Mouse (Mus musculus): ENCODE measurements around the gene Ndrg3. TPM values are rescaled to one million over a fixed set of nuclear protein-coding genes. Genes with fewer than 3 reads are reported as not detected.
"Not testable (repeated sequence)": the region's sequence is repeated elsewhere in the genome, so short reads cannot be mapped to it uniquely, and the experiment has no call there.

The Ndrg3 gene
- polyA plus RNA-seq, 2 experiments: 29.2 to 31.7 TPM

- DNase-seq (ENCODE audit: low read depth in 3 of 3, low spot score in 3 of 3): no peak
- H3K4me1 ChIP-seq (replicated peaks; ENCODE audit: control insufficient read depth in 2 of 2, insufficient read depth in 2 of 2, low read length in 1 of 2): peaks cover 0 to 11% of the 10 kb centered on the region in 2 experiments; a peak in 2 of 4 replicates
- no peak for TF ChIP-seq EP300 (IDR thresholded peaks at IDR 0.05; ENCODE audit: low read depth)
- TF ChIP-seq CTCF (IDR thresholded peaks at IDR 0.05; ENCODE audit: low read depth): no peak
- ATAC-seq (ENCODE audit: insufficient read depth): no peak
- H3K4me2 ChIP-seq (ENCODE audit: low read depth): no peak overlapping the region
- 88% methylated on average over 3 of the region's 3 CpGs for WGBS (ENCODE audit: insufficient replicate concordance)
- no peak overlapping the region for H3K9ac ChIP-seq (replicated peaks)
- H3K27ac ChIP-seq: no peak overlapping the region
- H3K9me3 ChIP-seq (ENCODE audit: control insufficient read depth, low read length): no peaks in the 10 kb centered on the region
- H3K4me3 ChIP-seq (ENCODE audit: insufficient read depth in 1 of 2, low read depth in 2 of 2, low read length in 2 of 2): no peak overlapping the region
- H3K36me3 ChIP-seq (replicated peaks; ENCODE audit: control insufficient read depth, insufficient read depth, low read depth): no peaks in the 10 kb centered on the region
- H3K27me3 ChIP-seq (ENCODE audit: control insufficient read depth, insufficient read depth, low read length): no peaks in the 10 kb centered on the region
Observed at GRCm38 (mm10) chr2:156916419-156917125, 75.3 kb downstream of the Ndrg3 start.

- 45% methylated on average over 3 of the region's 3 CpGs for WGBS (ENCODE audit: insufficient replicate concordance)
Observed at GRCm38 (mm10) chr2:156915559-156915958, 76.3 kb downstream of the Ndrg3 start.

GRCm38 (mm10) chr2:156913191-156913590 lies 78.7 kb downstream of the Ndrg3 start:
- WGBS (ENCODE audit: insufficient replicate concordance): 57% methylated on average over 5 of the region's 5 CpGs
- DNase-seq (ENCODE audit: low read depth in 3 of 3, low spot score in 3 of 3): no peak
- Histone ChIP-seq H3K4me3 (ENCODE audit: insufficient read depth in 1 of 2, low read depth in 2 of 2, low read length in 2 of 2) (no peak overlapping the region), H3K36me3 (replicated peaks; ENCODE audit: control insufficient read depth, insufficient read depth, low read depth) (no peaks in the 10 kb centered on the region), H3K9ac (replicated peaks) (no peak overlapping the region), H3K27ac (no peak overlapping the region), H3K4me1 (replicated peaks; ENCODE audit: control insufficient read depth in 2 of 2, insufficient read depth in 2 of 2, low read length in 1 of 2) (peaks cover 0 to 3% of the 10 kb centered on the region in 2 experiments; a peak in 1 of 4 replicates), H3K27me3 (ENCODE audit: control insufficient read depth, insufficient read depth, low read length) (no peaks in the 10 kb centered on the region), H3K9me3 (ENCODE audit: control insufficient read depth, low read length) (no peaks in the 10 kb centered on the region), H3K4me2 (ENCODE audit: low read depth) (no peak overlapping the region)
- no peak for ATAC-seq (ENCODE audit: insufficient read depth)
- TF ChIP-seq CTCF (IDR thresholded peaks at IDR 0.05; ENCODE audit: low read depth) (no peak), EP300 (IDR thresholded peaks at IDR 0.05; ENCODE audit: low read depth) (no peak)

More at GRCm38 (mm10) chr2:156915559-156915958, 76.3 kb downstream of the Ndrg3 start:
- TF ChIP-seq CTCF (IDR thresholded peaks at IDR 0.05; ENCODE audit: low read depth) (no peak), EP300 (IDR thresholded peaks at IDR 0.05; ENCODE audit: low read depth) (no peak)
- H3K9ac ChIP-seq (replicated peaks): no peak overlapping the region
- no peak overlapping the region for H3K27ac ChIP-seq
- no peaks in the 10 kb centered on the region for H3K36me3 ChIP-seq (replicated peaks; ENCODE audit: control insufficient read depth, insufficient read depth, low read depth)
- DNase-seq (ENCODE audit: low read depth in 3 of 3, low spot score in 3 of 3): no peak
- H3K4me1 ChIP-seq (replicated peaks; ENCODE audit: control insufficient read depth in 2 of 2, insufficient read depth in 2 of 2, low read length in 1 of 2): peaks cover 0 to 11% of the 10 kb centered on the region in 2 experiments; a peak in 2 of 4 replicates
- H3K4me2 ChIP-seq (ENCODE audit: low read depth): no peak overlapping the region
- no peaks in the 10 kb centered on the region for H3K27me3 ChIP-seq (ENCODE audit: control insufficient read depth, insufficient read depth, low read length)
- no peak overlapping the region for H3K4me3 ChIP-seq (ENCODE audit: insufficient read depth in 1 of 2, low read depth in 2 of 2, low read length in 2 of 2)
- no peaks in the 10 kb centered on the region for H3K9me3 ChIP-seq (ENCODE audit: control insufficient read depth, low read length)
- no peak for ATAC-seq (ENCODE audit: insufficient read depth)

- WGBS (ENCODE audit: insufficient replicate concordance): 38% methylated on average over 4 of the region's 4 CpGs
- H3K27me3 ChIP-seq (ENCODE audit: control insufficient read depth, insufficient read depth, low read length); ATAC-seq (ENCODE audit: insufficient read depth); DNase-seq (ENCODE audit: low read depth in 3 of 3, low spot score in 3 of 3); H3K36me3 ChIP-seq (replicated peaks; ENCODE audit: control insufficient read depth, insufficient read depth, low read depth); H3K27ac ChIP-seq; H3K4me3 ChIP-seq (ENCODE audit: insufficient read depth in 1 of 2, low read depth in 2 of 2, low read length in 2 of 2); H3K4me2 ChIP-seq (ENCODE audit: low read depth); H3K4me1 ChIP-seq (replicated peaks; ENCODE audit: control insufficient read depth in 2 of 2, insufficient read depth in 2 of 2, low read length in 1 of 2); H3K9me3 ChIP-seq (ENCODE audit: control insufficient read depth, low read length); H3K9ac ChIP-seq (replicated peaks): not testable (repeated sequence)
Observed at GRCm38 (mm10) chr2:156905931-156906330, 85.9 kb downstream of the Ndrg3 start.

GRCm38 (mm10) chr2:156904976-156905717 lies 86.7 kb downstream of the Ndrg3 start:
- H3K9me3 ChIP-seq (ENCODE audit: control insufficient read depth, low read length): no peaks in the 10 kb centered on the region
- 40% methylated on average over 6 of the region's 6 CpGs for WGBS (ENCODE audit: insufficient replicate concordance)
- no peak for ATAC-seq (ENCODE audit: insufficient read depth)

More at GRCm38 (mm10) chr2:156904976-156905717, 86.7 kb downstream of the Ndrg3 start:
- Histone ChIP-seq H3K36me3 (replicated peaks; ENCODE audit: control insufficient read depth, insufficient read depth, low read depth) (no peaks in the 10 kb centered on the region), H3K9ac (replicated peaks) (no peak overlapping the region), H3K4me3 (ENCODE audit: insufficient read depth in 1 of 2, low read depth in 2 of 2, low read length in 2 of 2) (no peak overlapping the region), H3K4me2 (ENCODE audit: low read depth) (no peak overlapping the region), H3K4me1 (replicated peaks; ENCODE audit: control insufficient read depth in 2 of 2, insufficient read depth in 2 of 2, low read length in 1 of 2) (no peaks in the 10 kb centered on the region), H3K27ac (no peak overlapping the region), H3K27me3 (ENCODE audit: control insufficient read depth, insufficient read depth, low read length) (no peaks in the 10 kb centered on the region)
- peak; percentile 62 for TF ChIP-seq CTCF (IDR thresholded peaks at IDR 0.05; ENCODE audit: low read depth)
- TF ChIP-seq EP300 (IDR thresholded peaks at IDR 0.05; ENCODE audit: low read depth): no peak
- no peak for DNase-seq (ENCODE audit: low read depth in 3 of 3, low spot score in 3 of 3)
